In genomic region chr9:71073831-71074230, GRCm38 (mm10) we compare ENCODE assay signal across 10 mouse cellular contexts.
DNase-seq lines count a peak whose midpoint lies in the region; ATAC-seq and TF ChIP-seq lines count a peak whose summit lies in the region.
"Had no signal": no experiment of that assay in that cellular context is flagged by ENCODE, and none has a peak within 500 bp of the region (broad histone marks: within the 10 kb centered on the region; RNA-seq: fewer than 3 reads in every experiment).

No protein-coding gene starts in this region.

- H3K27ac ChIP-seq in left cerebral cortex, adult 2 months = no peak overlapping the region
- H3K27ac ChIP-seq in neural tube, embryonic 11.5 days (ENCODE audit: low read depth, low read length) = no peak overlapping the region
- H3K27ac ChIP-seq: embryonic facial prominence, embryonic 15.5 days; limb, embryonic 13.5 days had no signal

- 68% methylated on average over 4 of the region's 4 CpGs for WGBS in neural tube, embryonic 11.5 days

- no peak overlapping the region for H3K4me2 ChIP-seq in neural tube, embryonic 11.5 days (ENCODE audit: low read depth)
- H3K4me2 ChIP-seq: embryonic facial prominence, embryonic 15.5 days; limb, embryonic 13.5 days had no signal

- no peak for ATAC-seq in neural tube, embryonic 11.5 days (ENCODE audit: insufficient read depth, low FRiP score, low TSS enrichment)
- ATAC-seq in activated CD4-positive, CD25-positive, alpha-beta regulatory T cell, adult 4 months = no peak

- peak; percentile 25 for DNase-seq in adrenal gland, adult 2 months
- DNase-seq in adrenal gland, postnatal 4 days (ENCODE audit: low spot score in 2 of 2) = no peak
- no peak for DNase-seq in left cerebral cortex, adult 2 months (ENCODE audit: extremely low spot score in 1 of 2, low spot score in 2 of 2)
- no peak for DNase-seq in left cerebral cortex, adult 9 months (ENCODE audit: low spot score in 2 of 2)
- peak; percentile 42 to 53 for DNase-seq in adrenal gland, postnatal 36 days
- DNase-seq in heart, postnatal 4 days = peak; percentile 67
- DNase-seq in neural tube, embryonic 11.5 days (ENCODE audit: low spot score) = peak; percentile 39

- H3K9ac ChIP-seq in neural tube, embryonic 11.5 days (ENCODE audit: low read length) = no peak overlapping the region
- H3K9ac ChIP-seq: embryonic facial prominence, embryonic 15.5 days; limb, embryonic 13.5 days had no signal

- no peaks in the 10 kb centered on the region for H3K4me1 ChIP-seq in neural tube, embryonic 11.5 days (ENCODE audit: control insufficient read depth, insufficient read depth, low read length)
- H3K4me1 ChIP-seq: limb, embryonic 13.5 days had no signal

- H3K9me3 ChIP-seq in neural tube, embryonic 11.5 days (ENCODE audit: control insufficient read depth, low read length) = no peaks in the 10 kb centered on the region
- H3K9me3 ChIP-seq: embryonic facial prominence, embryonic 15.5 days; limb, embryonic 13.5 days had no signal

- peak; percentile 55 for TF ChIP-seq CTCF in left cerebral cortex, adult 2 months (IDR thresholded peaks at IDR 0.05)

- no peaks in the 10 kb centered on the region for H3K36me3 ChIP-seq in neural tube, embryonic 11.5 days (ENCODE audit: control insufficient read depth, insufficient read depth, low read length)
- H3K36me3 ChIP-seq: embryonic facial prominence, embryonic 15.5 days; limb, embryonic 13.5 days had no signal

- intact Hi-C loops in left cerebral cortex, adult 2 months (cut with DNase I) = loop anchor here (10.0 kb wide), 1 partner anchor 659 kb away; no protein-coding TSS in a partner anchor

- H3K27me3 ChIP-seq in neural tube, embryonic 11.5 days (ENCODE audit: control insufficient read depth, insufficient read depth, low read length) = no peaks in the 10 kb centered on the region
- H3K27me3 ChIP-seq: embryonic facial prominence, embryonic 15.5 days; limb, embryonic 13.5 days had no signal

- H3K4me3 ChIP-seq in left cerebral cortex, adult 2 months = no peak overlapping the region
- no peak overlapping the region for H3K4me3 ChIP-seq in neural tube, embryonic 11.5 days (ENCODE audit: low read depth, low read length)
- H3K4me3 ChIP-seq: embryonic facial prominence, embryonic 15.5 days; limb, embryonic 13.5 days had no signal

Comparison
In these comparisons a context has a peak if more than half of its experiments do, and no peak if none do; other contexts are left out.
1. DNase-seq: peak in adrenal gland, adult 2 months (single experiment), adrenal gland, postnatal 36 days (2 of 2), heart, postnatal 4 days (single experiment) and neural tube, embryonic 11.5 days (single experiment); none in adrenal gland, postnatal 4 days (0 of 2), left cerebral cortex, adult 2 months (0 of 2) and left cerebral cortex, adult 9 months (0 of 2).